Mouse (Mus musculus) cerebellum, adult 2 months (tissue): Measurements from ENCODE around the gene Ifrd1.

ENCODE experiments used
- CTCF ChIP-seq: fragments of 200-500 bp; IDR thresholded peaks from 2 replicates; pipeline ENCODE4 v1.5.1; 2011; ENCODE audit warnings: low read depth, mild to moderate bottlenecking, control low read depth, low read length, moderate library complexity, borderline replicate concordance; ENCODE audit not compliant: insufficient read depth
- POLR2A ChIP-seq: fragments of 200-500 bp; IDR thresholded peaks from 2 replicates; pipeline ENCODE4 v1.6.1; 2011; ENCODE audit warnings: low read length, control low read depth, borderline replicate concordance; ENCODE audit not compliant: insufficient read depth

- TF ChIP-seq CTCF (no peak), POLR2A (no peak)
Observed at GRCm38 (mm10) chr12:40224171-40224880, 24.0 kb downstream of the Ifrd1 start.
